Mouse (Mus musculus): ENCODE data around the gene Ankzf1.
"Not testable (repeated sequence)": the region's sequence is repeated elsewhere in the genome, so short reads cannot be mapped to it uniquely, and the experiment has no call there.

Ankzf1 gene

DNA sequence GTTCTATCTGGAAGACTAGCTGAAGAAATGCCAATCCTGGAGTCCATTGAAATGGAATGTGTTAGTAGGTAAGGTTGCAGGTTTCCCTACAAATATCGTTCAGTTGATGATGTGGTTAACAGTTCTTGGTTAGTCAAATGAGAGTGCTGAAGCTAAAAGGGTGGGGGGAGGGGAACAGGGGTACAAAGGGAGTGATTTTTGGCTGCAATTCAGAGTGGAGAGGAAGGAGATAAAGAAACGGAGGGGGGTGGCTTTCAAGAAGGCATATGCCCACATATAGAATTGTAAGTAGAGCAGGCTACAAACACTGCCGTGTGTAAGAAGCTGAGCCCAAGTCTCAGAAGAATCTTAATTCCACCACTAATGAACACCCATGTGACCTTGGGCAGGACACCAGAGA, 33.5 kb downstream of the Ankzf1 start:
- no peak for DNase-seq (ENCODE audit: low read depth, low spot score)

DNA sequence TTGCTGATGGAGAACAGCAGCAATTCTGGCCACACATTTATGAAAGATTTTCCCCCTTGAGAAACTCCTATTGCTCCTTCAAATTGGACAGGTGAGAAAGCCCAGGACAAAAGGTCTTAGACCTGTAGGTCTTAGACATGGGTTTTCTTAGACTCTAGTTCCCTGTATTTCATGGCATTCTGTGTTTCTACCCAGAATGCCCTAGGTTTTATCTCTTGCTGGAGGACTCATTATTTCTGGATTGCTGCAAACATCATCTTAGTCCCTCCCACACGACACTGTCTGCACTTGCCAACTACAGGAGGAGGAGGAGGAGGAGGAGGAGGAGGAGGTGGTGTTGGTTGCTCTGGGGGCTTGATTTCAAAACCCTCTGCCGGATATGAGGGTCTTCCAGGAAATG, 34.2 kb downstream of the Ankzf1 start:
- no peak for DNase-seq (ENCODE audit: low read depth, low spot score)

DNA sequence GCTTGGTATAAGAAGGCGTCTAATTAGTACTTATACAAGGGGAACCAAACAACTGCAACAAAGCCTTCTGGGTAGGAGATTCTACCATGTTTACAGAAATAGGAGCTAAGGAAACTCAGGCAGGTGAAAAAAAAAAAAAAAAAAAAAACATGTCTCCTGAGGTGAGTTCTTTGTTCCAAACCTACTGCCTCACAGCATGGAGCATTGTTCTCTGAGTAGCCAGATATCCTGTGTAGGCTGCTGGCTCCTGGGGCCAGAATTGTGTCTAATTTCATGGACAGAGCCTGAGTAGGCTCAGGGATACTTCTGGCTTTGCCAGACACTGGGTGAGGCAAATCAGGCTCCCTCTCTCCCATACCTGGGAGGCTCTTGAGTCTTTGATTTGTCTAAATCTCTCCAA, 35.7 kb downstream of the Ankzf1 start:
- no peak for DNase-seq (ENCODE audit: low read depth, low spot score)

DNA sequence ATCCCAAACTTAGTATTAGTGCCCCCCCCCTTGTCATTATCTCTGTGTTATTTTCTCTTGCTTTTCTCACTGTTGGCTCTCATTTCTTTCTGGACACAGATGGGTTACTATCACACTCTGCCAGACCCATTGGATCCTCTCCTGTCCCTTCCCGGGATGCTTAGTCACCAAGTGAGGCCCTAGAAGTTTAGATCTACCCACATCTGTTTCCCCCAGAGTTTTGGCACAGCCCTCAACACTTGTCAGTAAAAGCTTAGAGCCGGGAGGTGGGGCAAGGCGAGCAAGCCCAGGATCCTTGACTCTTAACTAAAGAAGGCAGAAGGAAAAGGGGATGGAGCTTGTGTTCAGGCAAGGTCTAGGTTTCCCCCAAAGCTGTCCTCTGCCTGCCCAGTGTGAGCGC, 37.2 kb downstream of the Ankzf1 start:
- no peak for DNase-seq (ENCODE audit: low read depth, low spot score)

DNA sequence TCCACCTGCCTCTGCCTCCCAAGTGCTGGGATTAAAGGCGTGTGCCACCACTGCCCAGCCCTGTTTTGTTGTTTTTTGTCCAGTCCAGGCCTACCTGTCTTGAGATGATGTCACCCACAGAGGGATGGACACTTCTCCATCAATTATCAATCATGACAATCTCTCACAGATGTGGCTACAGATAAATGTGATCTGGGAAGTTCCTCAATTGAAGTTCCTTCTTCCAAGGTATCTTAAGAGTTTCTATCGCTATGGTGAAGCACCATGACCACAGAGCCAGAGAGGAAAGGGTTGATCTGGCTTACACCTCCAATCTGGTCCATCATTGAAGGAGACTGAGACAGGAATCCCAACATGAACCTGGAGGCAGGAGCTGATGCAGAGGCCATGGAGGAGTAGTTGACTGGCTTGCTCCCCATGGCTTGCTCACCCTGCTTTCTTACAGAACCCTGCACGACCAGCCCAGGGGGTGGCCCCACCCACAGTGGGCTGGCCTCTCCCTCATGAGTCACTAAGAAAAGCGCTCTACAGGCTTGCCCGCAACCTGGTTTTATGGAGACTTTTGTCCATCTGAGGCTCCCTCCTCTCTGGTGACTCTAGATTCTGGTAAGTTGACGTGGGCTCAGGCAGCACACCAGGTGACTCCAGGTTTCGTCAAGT, 38.5 kb downstream of the Ankzf1 start:
- DNase-seq (ENCODE audit: low read depth, low spot score), result no peak

DNA sequence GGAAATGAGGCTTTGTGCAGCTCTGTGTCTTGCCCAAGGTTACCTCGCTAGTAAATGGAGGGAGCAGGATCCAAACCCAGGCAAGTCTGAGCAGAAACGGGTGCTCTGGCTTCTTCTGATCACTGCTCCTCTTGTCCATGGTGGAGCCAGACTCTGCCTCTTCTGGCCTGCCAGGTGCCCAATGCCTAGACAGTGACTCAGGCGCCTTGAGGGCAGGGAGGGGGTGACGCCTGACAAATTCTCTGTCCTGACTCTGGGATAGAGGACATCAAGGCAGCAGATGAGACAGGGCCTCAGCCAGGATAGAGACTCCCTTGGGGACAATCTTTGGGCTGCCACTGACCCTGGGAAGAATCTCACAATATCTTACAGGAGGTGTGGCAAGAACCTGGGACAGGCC, 39.3 kb downstream of the Ankzf1 start:
- no peak for DNase-seq (ENCODE audit: low read depth, low spot score)

DNA sequence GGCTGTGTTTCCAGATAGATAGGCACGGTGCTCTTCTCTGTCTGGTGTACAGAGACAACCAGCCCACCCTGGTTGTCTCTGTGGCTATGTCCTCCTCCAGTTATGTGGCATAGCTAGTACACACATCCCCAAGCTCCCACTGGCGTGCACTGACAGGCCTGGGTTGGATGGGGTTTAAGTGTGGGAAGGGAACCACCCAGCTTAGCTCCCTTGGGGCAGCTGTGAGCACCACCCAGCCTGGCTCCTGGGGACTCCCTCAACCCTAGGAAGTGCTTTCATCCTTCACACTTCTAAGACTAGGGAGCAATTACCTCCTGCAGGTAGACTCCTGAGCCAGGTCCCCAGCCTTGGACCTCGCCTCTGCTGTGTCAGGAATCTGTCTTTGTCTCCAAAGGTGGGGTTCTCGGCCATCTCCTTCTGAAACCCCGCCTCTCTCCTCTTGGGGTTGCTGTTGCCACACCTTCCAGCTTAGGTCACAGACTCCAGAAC, 39.8 kb downstream of the Ankzf1 start, which contains the start of gene A630095N17Rik:
A630095N17Rik (minus strand) TSS at position 439 of the 489 bp plus-strand sequence.
- DNase-seq (ENCODE audit: low read depth, low spot score), result no peak

DNA sequence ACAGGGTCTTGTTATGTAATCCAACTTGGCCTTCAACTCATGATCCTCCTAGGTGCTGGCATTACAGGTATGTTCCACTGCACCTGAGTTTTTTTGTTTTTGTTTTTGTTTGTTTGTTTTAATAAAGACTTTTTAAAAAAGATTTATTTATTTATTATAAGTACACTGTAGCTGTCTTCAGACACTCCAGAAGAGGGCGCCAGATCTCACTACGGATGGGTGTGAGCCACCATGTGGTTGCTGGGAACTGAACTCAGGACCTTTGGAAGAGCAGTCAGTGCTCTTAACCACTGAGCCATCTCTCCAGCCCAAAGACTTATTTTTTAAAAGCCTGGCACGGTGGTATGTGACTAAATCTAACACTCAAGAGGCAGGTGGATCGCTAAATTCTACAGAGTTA, 40.5 kb downstream of the Ankzf1 start:
- not testable (repeated sequence) for DNase-seq (ENCODE audit: low read depth, low spot score)

DNA sequence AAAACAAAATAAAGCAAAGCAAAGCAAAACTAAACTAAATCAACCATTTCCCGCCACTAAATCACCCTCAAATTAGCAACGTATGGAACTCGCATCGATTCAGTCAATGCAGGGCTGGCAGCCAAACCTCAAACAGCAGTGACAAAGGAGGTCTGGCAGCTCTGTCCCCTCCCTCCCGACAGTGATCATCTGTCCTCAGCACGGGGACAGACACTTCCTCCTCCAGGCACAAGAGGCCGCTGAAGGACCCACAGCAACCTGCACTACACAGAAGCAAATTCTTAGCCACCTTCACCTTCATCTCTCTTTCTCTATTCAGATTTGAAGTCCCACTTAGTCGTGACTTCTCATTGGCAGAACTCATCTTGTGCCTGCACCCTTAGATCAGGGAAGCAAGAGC, 42.7 kb downstream of the Ankzf1 start:
- DNase-seq (ENCODE audit: low read depth, low spot score), result peak; percentile 38

DNA sequence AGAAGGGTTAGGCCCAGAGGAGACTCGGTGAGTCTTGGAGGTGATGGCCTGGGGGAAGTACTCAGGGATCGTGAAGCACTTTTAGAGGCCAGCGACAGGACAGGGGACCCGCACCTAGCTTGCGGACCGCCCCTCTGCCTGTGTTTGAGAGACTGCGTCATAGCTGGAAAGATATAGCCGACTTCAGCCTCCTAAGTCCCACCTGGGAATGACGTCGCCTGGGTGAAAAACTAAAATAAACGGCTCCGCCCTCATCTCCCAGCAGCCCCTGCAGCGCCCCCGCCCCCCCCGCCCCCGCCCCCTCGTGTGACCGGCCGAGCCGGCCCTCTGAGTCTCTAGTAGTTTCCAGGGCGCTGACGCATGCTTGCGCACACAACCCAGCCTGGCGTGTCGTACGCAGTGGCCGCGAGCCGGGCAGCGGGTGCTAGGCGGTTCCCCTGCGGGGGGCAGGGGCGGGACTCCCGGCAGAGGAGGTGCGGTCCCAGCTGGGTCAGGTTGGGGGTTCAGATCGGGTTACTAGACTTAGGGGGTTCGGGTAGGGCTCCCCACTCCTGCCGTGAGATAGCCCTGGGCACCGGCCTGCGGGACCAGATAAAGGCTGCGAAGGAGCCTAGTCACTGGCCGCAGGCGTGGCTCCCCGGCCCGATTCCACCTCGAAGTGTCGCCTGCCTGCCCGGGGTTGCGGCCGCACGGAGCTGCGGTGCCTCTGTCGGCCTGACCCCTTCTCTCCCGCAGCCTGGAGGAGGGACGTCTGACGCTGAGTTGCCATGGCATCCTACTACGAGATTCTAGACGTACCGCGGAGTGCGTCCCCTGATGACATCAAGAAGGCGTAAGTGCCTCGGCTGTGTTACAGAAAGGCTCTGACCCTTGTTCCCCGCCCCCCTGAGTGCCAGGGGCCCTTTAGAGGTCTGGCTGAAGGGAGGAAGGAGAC, 44.4 kb downstream of the Ankzf1 start, which contains the start of gene Dnajb2:
Dnajb2 (plus strand) TSS at position 290 of the 934 bp plus-strand sequence.
- peak; percentile 77 for DNase-seq (ENCODE audit: low read depth, low spot score)

DNA sequence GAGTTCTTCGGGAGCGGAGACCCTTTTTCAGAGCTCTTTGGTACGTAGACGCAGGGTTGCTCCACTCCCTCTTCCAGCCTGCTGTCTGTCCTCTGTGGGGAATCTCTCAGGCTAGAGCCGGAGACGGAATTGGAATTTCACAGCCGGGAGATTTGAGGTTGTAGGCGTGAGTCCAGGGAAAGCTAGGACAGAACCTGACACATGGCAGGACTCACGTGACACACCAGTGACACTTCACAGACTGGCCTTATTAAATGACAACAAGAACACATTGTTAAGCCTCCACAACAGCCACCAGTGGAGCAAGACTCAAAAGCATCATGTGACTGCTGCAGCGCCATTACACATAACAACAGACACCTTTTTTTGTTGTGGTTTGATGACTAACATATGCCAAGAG, 47.6 kb downstream of the Ankzf1 start:
- no peak for DNase-seq (ENCODE audit: low read depth, low spot score)

DNA sequence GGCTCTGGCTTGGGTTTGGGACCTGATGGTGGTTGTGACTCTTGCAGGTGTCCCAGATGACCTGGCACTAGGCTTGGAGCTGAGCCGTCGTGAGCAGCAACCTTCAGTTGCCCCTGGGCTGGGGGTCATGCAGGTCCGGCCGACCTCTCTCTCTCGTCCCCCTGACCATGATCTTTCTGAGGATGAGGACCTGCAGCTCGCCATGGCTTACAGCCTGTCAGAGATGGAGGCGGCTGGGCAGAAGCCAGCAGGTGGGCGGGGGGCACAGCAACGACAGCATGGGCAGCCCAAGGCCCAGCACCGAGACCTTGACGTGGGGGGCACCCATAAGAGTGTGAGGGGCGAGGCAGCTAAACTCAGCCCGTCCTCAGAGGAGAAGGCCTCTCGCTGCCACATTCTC, 51.5 kb downstream of the Ankzf1 start:
- DNase-seq (ENCODE audit: low read depth, low spot score), result no peak

DNA sequence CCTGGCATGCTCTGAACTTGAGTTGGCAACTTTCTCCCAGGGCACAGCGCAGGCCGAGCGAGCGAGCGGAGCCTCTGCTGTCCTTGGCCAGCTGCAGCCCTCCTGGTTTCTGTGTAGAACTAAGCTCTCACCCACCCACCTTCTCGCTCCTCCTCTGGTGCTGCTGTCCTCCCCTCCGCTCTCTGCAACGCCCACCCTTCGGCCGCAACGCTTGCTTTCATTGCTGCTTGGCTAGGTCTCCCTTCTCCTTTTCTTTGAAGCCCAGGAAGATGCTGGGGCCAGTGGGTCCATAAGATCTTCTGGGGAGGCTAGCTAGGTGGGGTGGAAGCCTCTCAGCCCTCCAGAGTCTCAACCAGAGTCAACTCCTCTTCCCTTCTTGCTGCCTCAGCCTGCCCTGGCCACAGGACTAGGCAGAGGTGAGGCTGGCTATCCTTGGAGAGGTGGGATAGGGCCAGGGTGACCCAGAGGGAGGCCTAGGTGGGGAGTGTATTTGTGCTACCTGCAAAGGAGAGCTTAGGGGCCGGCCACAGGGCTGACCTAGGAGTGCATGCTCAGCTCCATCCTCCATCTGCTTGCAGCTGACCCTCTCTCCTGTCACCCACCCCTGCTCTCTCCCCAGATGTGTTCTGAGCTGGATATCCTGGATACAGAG, 52.4 kb downstream of the Ankzf1 start:
- no peak for DNase-seq (ENCODE audit: low read depth, low spot score)

DNA sequence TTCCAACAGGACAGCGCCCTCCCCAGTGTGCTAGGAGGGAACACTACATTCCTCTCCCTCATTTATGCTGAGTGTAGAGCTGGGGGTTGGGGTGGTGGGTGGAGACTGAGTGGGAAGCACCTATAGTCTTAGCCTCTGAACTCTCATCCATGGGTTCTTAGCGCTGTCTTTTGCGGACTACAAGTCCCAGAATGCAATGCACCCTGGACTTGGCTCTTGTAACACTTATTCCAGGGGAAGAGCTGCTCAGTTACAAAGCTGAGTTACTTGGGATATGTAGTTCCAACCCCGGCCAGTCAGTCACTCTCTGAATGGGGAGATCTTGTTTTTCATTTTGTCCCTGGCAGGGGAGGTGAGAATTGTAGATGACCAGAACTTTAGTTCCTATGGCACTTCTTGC, 52.9 kb downstream of the Ankzf1 start:
- DNase-seq (ENCODE audit: low read depth, low spot score), result peak; percentile 43

DNA sequence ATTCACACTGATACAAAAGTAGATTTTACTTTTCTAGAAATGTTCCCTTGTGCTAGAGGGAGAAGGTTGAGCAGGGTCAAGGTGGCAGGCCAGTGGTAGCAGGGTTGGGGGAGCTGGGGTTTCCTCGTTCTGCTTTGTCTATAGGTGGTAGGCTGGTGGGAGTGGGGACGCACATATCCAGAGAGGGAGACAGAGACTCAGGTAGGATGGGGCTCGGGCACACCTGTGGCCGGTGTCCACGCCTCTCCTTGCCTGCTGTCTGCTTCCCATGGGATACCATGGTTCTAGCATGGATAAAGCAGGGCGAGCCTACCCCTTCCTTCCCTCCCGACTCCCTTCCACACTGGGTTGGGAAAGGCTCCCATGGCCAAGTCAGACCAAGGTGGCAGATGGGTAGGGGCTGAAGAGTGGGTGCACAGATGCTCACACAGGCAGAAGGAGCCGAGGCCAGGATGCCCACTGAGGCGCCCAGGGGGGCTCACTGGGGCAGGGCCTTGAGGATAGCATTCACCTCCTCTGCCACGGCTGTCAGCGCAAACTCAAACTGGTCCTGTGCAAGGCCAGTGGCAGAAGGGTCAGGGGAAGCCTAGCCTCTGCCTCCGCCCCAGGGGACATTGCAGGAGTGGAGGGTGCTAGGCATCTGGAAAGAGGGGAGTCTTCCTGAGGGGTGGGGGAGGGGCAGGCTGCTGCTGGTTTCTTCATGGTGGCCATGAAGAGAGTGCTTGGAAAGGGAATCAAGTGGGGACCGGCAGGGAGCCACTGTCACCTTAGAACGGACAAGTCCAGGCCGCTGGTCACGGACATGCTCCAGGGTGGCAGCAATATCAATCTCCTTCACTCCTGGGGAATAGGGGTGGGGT, 55.4 kb downstream of the Ankzf1 start:
- no peak for DNase-seq (ENCODE audit: low read depth, low spot score)

DNA sequence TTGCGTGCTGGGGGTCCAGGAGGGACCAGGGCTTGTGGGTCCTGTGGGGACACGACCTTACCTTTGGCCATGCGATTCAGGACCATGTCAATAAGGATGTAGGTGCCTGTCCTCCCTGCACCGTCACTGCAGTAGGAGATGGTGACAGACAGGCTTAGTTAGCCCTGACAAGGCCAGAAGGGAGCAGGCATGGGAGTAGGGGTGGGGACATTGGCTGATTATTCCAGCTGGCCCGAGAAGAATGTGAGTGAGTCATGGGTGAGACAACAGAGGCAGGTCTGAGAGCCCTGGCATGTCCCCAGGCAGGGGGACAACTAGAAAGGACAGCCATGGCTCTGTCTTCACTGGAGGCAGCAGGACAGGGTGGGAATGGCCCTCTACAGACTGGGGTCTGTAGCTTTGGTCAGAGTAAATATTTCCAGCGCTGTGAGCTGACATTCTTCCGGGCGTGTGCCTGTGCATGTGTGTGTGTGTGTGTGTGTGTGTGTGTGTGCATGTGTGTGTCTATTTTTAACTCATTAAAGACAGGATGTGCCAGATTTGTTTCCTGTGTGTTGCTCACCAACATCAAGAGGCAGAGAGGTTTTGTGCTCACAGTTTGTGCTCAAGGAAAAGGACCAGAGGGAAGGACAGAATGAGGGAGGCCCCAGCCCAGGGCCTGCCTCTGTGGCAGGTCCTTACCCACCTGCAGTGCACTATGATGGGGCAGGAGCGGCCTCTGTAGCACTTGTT, 56.3 kb downstream of the Ankzf1 start:
- no peak for DNase-seq (ENCODE audit: low read depth, low spot score)
